Mouse (Mus musculus) brain, embryonic 14.5 days (tissue): ENCODE results near the gene Gm42417.

Experiments used
- CTCF ChIP-seq: fragments of 200-500 bp; IDR thresholded peaks from 2 replicates; pipeline ENCODE4 v1.5.1; 2012; ENCODE audit warnings: inconsistent platforms, mild to moderate bottlenecking, moderate library complexity, borderline replicate concordance; ENCODE audit not compliant: insufficient read depth, insufficient read length; ENCODE audit errors: extremely low read depth
- POLR2A ChIP-seq: fragments of 200-500 bp; IDR thresholded peaks from 2 replicates; pipeline ENCODE4 v1.6.1; 2012; ENCODE audit warnings: mild to moderate bottlenecking, inconsistent platforms, borderline replicate concordance; ENCODE audit not compliant: poor library complexity, insufficient read depth, insufficient read length, severe bottlenecking; ENCODE audit errors: extremely low read depth

DNA sequence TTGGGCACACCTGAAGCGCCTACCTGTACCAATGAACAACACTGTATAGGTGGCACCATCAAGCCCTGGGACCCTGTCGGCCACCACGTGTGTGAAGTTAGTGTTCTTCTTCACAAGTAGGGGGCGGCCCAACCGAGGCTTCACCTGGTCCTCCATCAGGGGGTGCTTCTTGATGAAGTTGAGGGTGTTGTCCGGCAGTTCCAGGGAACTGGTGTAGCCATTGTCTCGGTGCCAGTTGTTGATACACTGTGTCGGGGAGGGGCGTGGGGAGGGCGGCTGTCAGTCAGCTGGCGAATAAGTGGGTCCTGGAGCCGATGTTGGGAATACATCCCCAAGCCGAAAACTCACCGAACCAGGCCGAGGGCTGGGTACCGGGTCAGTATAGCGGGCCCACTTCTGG is 12.7 kb upstream of the Gm42417 start:
- no peak for TF ChIP-seq CTCF
- no peak for TF ChIP-seq POLR2A
